Mouse (Mus musculus): ENCODE measurements around the gene Gcc1.

Gene Gcc1

GRCm38 (mm10) chr6:28421469-28422000, 6.7 kb downstream of the Gcc1 start:
- peak; percentile 94 for DNase-seq

- no peak for DNase-seq
Measured at GRCm38 (mm10) chr6:28420865-28421264, 7.3 kb downstream of the Gcc1 start.

GRCm38 (mm10) chr6:28420361-28420760, 7.8 kb downstream of the Gcc1 start:
- no peak for DNase-seq

GRCm38 (mm10) chr6:28419673-28420072, 8.5 kb downstream of the Gcc1 start:
- no peak for DNase-seq

GRCm38 (mm10) chr6:28418449-28418848, 9.7 kb downstream of the Gcc1 start:
- DNase-seq, result peak; percentile 43

- DNase-seq, result no peak
Measured at GRCm38 (mm10) chr6:28416981-28417380, 11.2 kb downstream of the Gcc1 start.

- no peak for DNase-seq
Measured at GRCm38 (mm10) chr6:28411236-28411635, 17.0 kb downstream of the Gcc1 start.

- DNase-seq, result no peak
Measured at GRCm38 (mm10) chr6:28410053-28410452, 18.1 kb downstream of the Gcc1 start.

GRCm38 (mm10) chr6:28399791-28400190, 28.4 kb downstream of the Gcc1 start:
- no peak for DNase-seq

GRCm38 (mm10) chr6:28398726-28399125, 29.5 kb downstream of the Gcc1 start:
- DNase-seq, result no peak

GRCm38 (mm10) chr6:28397681-28398203, 30.4 kb downstream of the Gcc1 start, which contains the start of gene Zfp800:
Gene Zfp800 (minus strand): TSS chr6:28398005.
- DNase-seq, result no peak

- DNase-seq, result peak; percentile 23
Measured at GRCm38 (mm10) chr6:28396853-28397457, 31.2 kb downstream of the Gcc1 start.

- DNase-seq, result no peak
Measured at GRCm38 (mm10) chr6:28396051-28396852, 31.9 kb downstream of the Gcc1 start.

- no peak for DNase-seq
Measured at GRCm38 (mm10) chr6:28389038-28389437, 39.2 kb downstream of the Gcc1 start.

GRCm38 (mm10) chr6:28385169-28385568, 43.0 kb downstream of the Gcc1 start:
- DNase-seq, result no peak

GRCm38 (mm10) chr6:28381983-28382382, 46.2 kb downstream of the Gcc1 start:
- no peak for DNase-seq

GRCm38 (mm10) chr6:28369966-28370683, 58.1 kb downstream of the Gcc1 start:
- no peak for DNase-seq

- no peak for DNase-seq
Measured at GRCm38 (mm10) chr6:28367575-28367974, 60.6 kb downstream of the Gcc1 start.
